Mouse (Mus musculus) heart, adult 2 months (tissue): ENCODE measurements around the gene Ssc4d.

Source experiments
- CTCF ChIP-seq: fragments of 200-600 bp; IDR thresholded peaks from 2 replicates; pipeline ENCODE4 v1.8.1; 2022; ENCODE audit warnings: antibody characterized with exemption, mild to moderate bottlenecking, moderate library complexity
- POLR2A ChIP-seq: fragments of 200-500 bp; IDR thresholded peaks from 2 replicates; pipeline ENCODE4 v1.6.1; 2011; ENCODE audit warnings: mild to moderate bottlenecking, low read depth, low read length, control low read depth; ENCODE audit not compliant: insufficient read depth

DNA sequence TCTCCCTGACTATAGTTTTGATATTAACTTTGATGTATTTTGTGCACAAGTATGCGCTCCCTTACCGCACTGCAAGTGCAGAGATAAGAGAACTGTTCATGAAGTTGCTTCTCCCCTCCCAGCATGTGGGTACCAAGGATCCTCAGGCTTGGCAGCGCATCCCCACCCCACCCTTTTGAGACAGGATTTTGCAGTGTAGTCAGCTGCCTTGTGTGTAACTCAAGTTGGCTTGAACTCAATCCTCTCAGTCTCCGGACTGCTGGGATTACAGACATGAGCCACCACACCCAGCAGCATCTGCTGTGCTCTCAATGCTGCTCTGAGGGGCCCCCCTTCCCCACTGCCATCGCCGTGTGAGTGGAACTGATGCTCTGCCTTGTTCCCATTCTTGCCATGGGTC lies 42.9 kb upstream of the Ssc4d start:
- TF ChIP-seq POLR2A (no peak), CTCF (no peak)
